Mouse (Mus musculus): ENCODE data around the gene Zmynd8.

Gene Zmynd8

GRCm38 (mm10) chr2:165858453-165859384, 40.1 kb downstream of the Zmynd8 start:
- no peak for DNase-seq (ENCODE audit: low spot score in 2 of 2)

- no peak for DNase-seq (ENCODE audit: low spot score in 2 of 2)
Measured at GRCm38 (mm10) chr2:165857841-165858426, 40.9 kb downstream of the Zmynd8 start.

- DNase-seq (ENCODE audit: low spot score in 2 of 2), result no peak
Measured at GRCm38 (mm10) chr2:165857395-165857831, 41.4 kb downstream of the Zmynd8 start.

GRCm38 (mm10) chr2:165856611-165857200, 42.1 kb downstream of the Zmynd8 start:
- no peak for DNase-seq (ENCODE audit: low spot score in 2 of 2)

- no peak for DNase-seq (ENCODE audit: low spot score in 2 of 2)
Measured at GRCm38 (mm10) chr2:165855641-165856301, 43.0 kb downstream of the Zmynd8 start.

GRCm38 (mm10) chr2:165854207-165854968, 44.4 kb downstream of the Zmynd8 start:
- no peak for DNase-seq (ENCODE audit: low spot score in 2 of 2)

GRCm38 (mm10) chr2:165852896-165853633, 45.8 kb downstream of the Zmynd8 start:
- DNase-seq (ENCODE audit: low spot score in 2 of 2), result no peak

GRCm38 (mm10) chr2:165852453-165852852, 46.4 kb downstream of the Zmynd8 start:
- no peak for DNase-seq (ENCODE audit: low spot score in 2 of 2)

- no peak for DNase-seq (ENCODE audit: low spot score in 2 of 2)
Measured at GRCm38 (mm10) chr2:165851811-165852415, 46.9 kb downstream of the Zmynd8 start.

GRCm38 (mm10) chr2:165850826-165851225, 48.0 kb downstream of the Zmynd8 start:
- no peak for DNase-seq (ENCODE audit: low spot score in 2 of 2)

GRCm38 (mm10) chr2:165849129-165849528, 49.7 kb downstream of the Zmynd8 start:
- DNase-seq (ENCODE audit: low spot score in 2 of 2), result peak in 1 of 2 experiments; percentile 64

- no peak for DNase-seq (ENCODE audit: low spot score in 2 of 2)
Measured at GRCm38 (mm10) chr2:165846787-165847186, 52.0 kb downstream of the Zmynd8 start.

- no peak for DNase-seq (ENCODE audit: low spot score in 2 of 2)
Measured at GRCm38 (mm10) chr2:165845490-165845889, 53.3 kb downstream of the Zmynd8 start.

GRCm38 (mm10) chr2:165843350-165843749, 55.5 kb downstream of the Zmynd8 start:
- DNase-seq (ENCODE audit: low spot score in 2 of 2), result no peak

GRCm38 (mm10) chr2:165842241-165842640, 56.6 kb downstream of the Zmynd8 start:
- no peak for DNase-seq (ENCODE audit: low spot score in 2 of 2)

GRCm38 (mm10) chr2:165841805-165842204, 57.0 kb downstream of the Zmynd8 start:
- no peak for DNase-seq (ENCODE audit: low spot score in 2 of 2)

- no peak for DNase-seq (ENCODE audit: low spot score in 2 of 2)
Measured at GRCm38 (mm10) chr2:165840852-165841251, 58.0 kb downstream of the Zmynd8 start.

- no peak for DNase-seq (ENCODE audit: low spot score in 2 of 2)
Measured at GRCm38 (mm10) chr2:165839317-165839652, 59.5 kb downstream of the Zmynd8 start.

GRCm38 (mm10) chr2:165838606-165839316, 60.1 kb downstream of the Zmynd8 start:
- no peak for DNase-seq (ENCODE audit: low spot score in 2 of 2)

- DNase-seq (ENCODE audit: low spot score in 2 of 2), result no peak
Measured at GRCm38 (mm10) chr2:165834601-165835000, 64.2 kb downstream of the Zmynd8 start.

All from frontal cortex, postnatal 10 days (tissue).